Mouse (Mus musculus) heart, embryonic 15.5 days (tissue): ENCODE measurements around the gene Rbm15. TPM values are rescaled to one million over a fixed set of nuclear protein-coding genes. Genes with fewer than 3 reads are reported as not detected.

ENCODE experiments used
- ATAC-seq: fragments of 200-750 bp; cut with Nextera tagmentation; replicated peaks from 2 replicates; pipeline ENCODE4 v1.8.0; 2017; ENCODE audit warnings: low read depth, moderate TSS enrichment; ENCODE audit not compliant: insufficient number of reproducible peaks, insufficient read depth, low FRiP score
- H3K27ac ChIP-seq: fragments of 300-500 bp; sonication (generic); 2 replicates; pipeline ENCODE4 v1.5.1; 2015; ENCODE audit warnings: mild to moderate bottlenecking, inconsistent platforms
- H3K27me3 ChIP-seq: fragments of 300-500 bp; sonication (generic); 2 replicates; pipeline ENCODE4 v1.6.1; 2015; ENCODE audit warnings: inconsistent platforms
- H3K36me3 ChIP-seq: fragments of 300-500 bp; sonication (generic); 2 replicates; pipeline ENCODE4 v1.6.1; 2015; ENCODE audit warnings: mild to moderate bottlenecking, inconsistent platforms
- H3K4me1 ChIP-seq: fragments of 300-500 bp; sonication (generic); replicated peaks from 2 replicates; pipeline ENCODE4 v1.6.1; 2015; ENCODE audit warnings: inconsistent platforms
- H3K4me2 ChIP-seq: fragments of 300-500 bp; sonication (generic); 2 replicates; pipeline ENCODE4 v1.6.1; 2015; ENCODE audit warnings: inconsistent platforms, mild to moderate bottlenecking, moderate library complexity
- H3K4me3 ChIP-seq: fragments of 300-500 bp; sonication (generic); 2 replicates; pipeline ENCODE4 v1.5.1; 2015; ENCODE audit warnings: mild to moderate bottlenecking, inconsistent platforms
- H3K9ac ChIP-seq: fragments of 300-500 bp; sonication (generic); 2 replicates; pipeline ENCODE4 v1.6.1; 2015; ENCODE audit warnings: mild to moderate bottlenecking, inconsistent platforms
- H3K9me3 ChIP-seq: fragments of 300-500 bp; sonication (generic); replicated peaks from 2 replicates; pipeline ENCODE4 v1.6.1; 2016; ENCODE audit warnings: inconsistent platforms
- WGBS: fragments of 180-500 bp; shearing (Covaris S2); methylation state at CpG from one replicate; pipeline ENCODE4 v1.1.7; 2015; ENCODE audit warnings: mixed read lengths; 5-methylcytosine and 5-hydroxymethylcytosine counted together
- polyA plus RNA-seq: library from polyadenylated mRNA; unstranded; fragments of >200 nt; fragmentation: Nextera tagmentation; extraction: Ambion mirVana; gene quantifications from 2 replicates; pipeline ENCODE4 v1.2.1, GENCODE M21; 2015

Rbm15 gene
- polyA plus RNA-seq, 1 experiment from 2014 or later = 10.6 TPM

GRCm38 (mm10) chr3:107355618-107356260 is 22.3 kb upstream of the Rbm15 start:
- Histone ChIP-seq H3K4me2 (no peak overlapping the region), H3K9me3 (no peaks in the 10 kb centered on the region), H3K27ac (no peak overlapping the region), H3K4me1 (peaks cover 13% of the 10 kb centered on the region), H3K4me3 (no peak overlapping the region), H3K27me3 (no peaks in the 10 kb centered on the region; the same call in 1 of the 2 replicates), H3K36me3 (no peaks in the 10 kb centered on the region), H3K9ac (no peak overlapping the region)
- 88% methylated on average over 5 of the region's 6 CpGs for WGBS
- no peak for ATAC-seq

GRCm38 (mm10) chr3:107351706-107352105 is 18.2 kb upstream of the Rbm15 start:
- Histone ChIP-seq H3K4me3 (no peak overlapping the region), H3K9me3 (no peaks in the 10 kb centered on the region), H3K4me2 (no peak overlapping the region), H3K9ac (no peak overlapping the region), H3K27me3 (no peaks in the 10 kb centered on the region; the same call in 1 of the 2 replicates), H3K4me1 (no peaks in the 10 kb centered on the region; the same call in 1 of the 2 replicates), H3K36me3 (no peaks in the 10 kb centered on the region), H3K27ac (no peak overlapping the region)
- ATAC-seq = no peak
- 58% methylated on average over 3 of the region's 3 CpGs for WGBS

GRCm38 (mm10) chr3:107349006-107349405 is 15.5 kb upstream of the Rbm15 start:
- H3K27ac ChIP-seq = no peak overlapping the region
- H3K27me3 ChIP-seq = no peaks in the 10 kb centered on the region
- H3K9ac ChIP-seq = no peak overlapping the region
- H3K9me3 ChIP-seq = no peaks in the 10 kb centered on the region
- WGBS = 59% methylated on average over 3 of the region's 3 CpGs
- no peaks in the 10 kb centered on the region for H3K36me3 ChIP-seq
- no peak overlapping the region for H3K4me3 ChIP-seq
- no peaks in the 10 kb centered on the region for H3K4me1 ChIP-seq
- ATAC-seq = no peak
- H3K4me2 ChIP-seq = no peak overlapping the region

- Histone ChIP-seq H3K4me3 (no peak overlapping the region), H3K27me3 (0 out of 2 replicates have a peak, but pooled peaks cover 4% of the 10 kb centered on the region), H3K9me3 (no peaks in the 10 kb centered on the region), H3K36me3 (no peaks in the 10 kb centered on the region), H3K27ac (no peak overlapping the region), H3K9ac (no peak overlapping the region), H3K4me2 (no peak overlapping the region), H3K4me1 (no peaks in the 10 kb centered on the region)
- WGBS = 37% methylated on average over 3 of the region's 3 CpGs
- no peak for ATAC-seq
Measured at GRCm38 (mm10) chr3:107345033-107345725, 11.7 kb upstream of the Rbm15 start.

- no peak for ATAC-seq
Measured at GRCm38 (mm10) chr3:107343971-107344370, 10.5 kb upstream of the Rbm15 start.

GRCm38 (mm10) chr3:107334202-107334934 is 895 bp upstream of the Rbm15 start:
- peak overlapping the region; percentile 86 for H3K4me3 ChIP-seq
- peaks cover 21% of the 10 kb centered on the region for H3K4me1 ChIP-seq
- ATAC-seq = no peak
- peak overlapping the region; percentile 94 for H3K27ac ChIP-seq
- H3K4me2 ChIP-seq = peak overlapping the region; percentile 84
- H3K27me3 ChIP-seq = no peaks in the 10 kb centered on the region
- 9% methylated on average over 12 of the region's 12 CpGs for WGBS
- H3K9me3 ChIP-seq = no peaks in the 10 kb centered on the region
- H3K9ac ChIP-seq = peak overlapping the region; percentile 75
- H3K36me3 ChIP-seq = peaks cover 14% of the 10 kb centered on the region

More at GRCm38 (mm10) chr3:107343971-107344370, 10.5 kb upstream of the Rbm15 start:
- no peaks in the 10 kb centered on the region for H3K36me3 ChIP-seq
- no peaks in the 10 kb centered on the region for H3K4me1 ChIP-seq
- H3K4me3 ChIP-seq = no peak overlapping the region
- no peak overlapping the region for H3K4me2 ChIP-seq
- no peak overlapping the region for H3K27ac ChIP-seq
- H3K27me3 ChIP-seq = 0 out of 2 replicates have a peak, but pooled peaks cover 4% of the 10 kb centered on the region
- H3K9me3 ChIP-seq = no peaks in the 10 kb centered on the region
- 59% methylated on average over 3 of the region's 3 CpGs for WGBS
- no peak overlapping the region for H3K9ac ChIP-seq

- peak overlapping the region; percentile 92 for H3K9ac ChIP-seq
- H3K9me3 ChIP-seq = no peaks in the 10 kb centered on the region
- H3K4me3 ChIP-seq = peak overlapping the region; percentile 86
- H3K4me1 ChIP-seq = peaks cover 21% of the 10 kb centered on the region
- 0% methylated on average over 37 of the region's 37 CpGs for WGBS
- peak overlapping the region; percentile 97 for H3K27ac ChIP-seq
- no peaks in the 10 kb centered on the region for H3K27me3 ChIP-seq
- H3K36me3 ChIP-seq = peaks cover 16% of the 10 kb centered on the region
- peak overlapping the region; percentile 82 for H3K4me2 ChIP-seq
- peak; percentile 94 for ATAC-seq
Measured at GRCm38 (mm10) chr3:107332960-107333380, 503 bp downstream of the Rbm15 start.

- H3K36me3 ChIP-seq = peaks cover 18% of the 10 kb centered on the region
- H3K4me1 ChIP-seq = peaks cover 21% of the 10 kb centered on the region
- peak overlapping the region; percentile 92 for H3K9ac ChIP-seq
- no peaks in the 10 kb centered on the region for H3K9me3 ChIP-seq
- H3K4me2 ChIP-seq = peak overlapping the region; percentile 82
- ATAC-seq = no peak
- WGBS = under 1% methylated on average over 75 of the region's 75 CpGs
- H3K27ac ChIP-seq = peak overlapping the region; percentile 97
- no peaks in the 10 kb centered on the region for H3K27me3 ChIP-seq
- H3K4me3 ChIP-seq = peak overlapping the region; percentile 86
Measured at GRCm38 (mm10) chr3:107332127-107332959, 1.1 kb downstream of the Rbm15 start.

- H3K27me3 ChIP-seq = no peaks in the 10 kb centered on the region
- peak overlapping the region; percentile 97 for H3K27ac ChIP-seq
- peak overlapping the region; percentile 92 for H3K9ac ChIP-seq
- H3K4me3 ChIP-seq = peak overlapping the region; percentile 86
- peaks cover 21% of the 10 kb centered on the region for H3K4me1 ChIP-seq
- 19% methylated on average over 17 of the region's 17 CpGs for WGBS
- peak overlapping the region; percentile 82 for H3K4me2 ChIP-seq
- H3K36me3 ChIP-seq = peaks cover 18% of the 10 kb centered on the region
- H3K9me3 ChIP-seq = no peaks in the 10 kb centered on the region
- ATAC-seq = no peak
Measured at GRCm38 (mm10) chr3:107331746-107332126, 1.7 kb downstream of the Rbm15 start.

- WGBS = 46% methylated on average over 28 of the region's 28 CpGs
- no peak for ATAC-seq
- peaks cover 21% of the 10 kb centered on the region for H3K36me3 ChIP-seq
Measured at GRCm38 (mm10) chr3:107330503-107331424, 2.7 kb downstream of the Rbm15 start.

More at GRCm38 (mm10) chr3:107330503-107331424, 2.7 kb downstream of the Rbm15 start:
- Histone ChIP-seq H3K9me3 (no peaks in the 10 kb centered on the region), H3K9ac (peak overlapping the region; percentile 92), H3K4me3 (peak overlapping the region; percentile 86), H3K27ac (no peak overlapping the region), H3K4me2 (peak overlapping the region; percentile 82), H3K27me3 (no peaks in the 10 kb centered on the region), H3K4me1 (peaks cover 25% of the 10 kb centered on the region)
